Mouse (Mus musculus): ENCODE results near the gene Kif15. TPM values are rescaled to one million over a fixed set of nuclear protein-coding genes. Genes with fewer than 3 reads are reported as not detected.

Gene Kif15
- total RNA-seq, 1 experiment from 2014 or later = 8.7 TPM

DNA sequence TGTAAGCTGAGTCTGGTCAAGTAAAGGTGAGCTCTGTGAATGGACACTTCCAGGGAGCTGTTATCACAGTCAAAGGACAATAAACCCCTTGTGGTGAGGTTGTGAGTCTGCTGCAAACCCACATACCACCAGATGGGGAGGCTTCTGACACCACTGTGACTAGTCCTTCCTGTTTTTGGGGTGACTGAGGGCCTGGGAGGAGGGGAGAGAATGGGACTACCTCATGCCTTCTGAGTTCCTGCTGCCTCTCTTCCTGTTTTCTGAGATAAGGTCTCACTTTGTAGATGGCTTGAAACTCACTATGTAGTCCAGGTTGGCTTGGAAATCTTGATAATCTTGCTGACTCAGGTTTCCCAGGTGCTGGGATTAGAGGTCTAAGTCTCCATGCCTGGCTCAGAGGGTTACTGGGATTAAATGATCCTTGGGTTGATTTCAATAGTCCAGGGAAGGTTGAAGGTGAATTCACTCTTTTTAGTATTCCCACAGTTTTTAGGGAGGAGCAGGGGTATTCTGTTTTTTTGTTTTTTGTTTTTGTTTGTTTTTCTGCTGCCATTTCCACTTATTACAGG, 108.0 kb downstream of the Kif15 start:
- peak; percentile 95 for ATAC-seq (replicated peaks; ENCODE audit: insufficient number of reproducible peaks, low FRiP score, low TSS enrichment, poor library complexity, severe bottlenecking)

DNA sequence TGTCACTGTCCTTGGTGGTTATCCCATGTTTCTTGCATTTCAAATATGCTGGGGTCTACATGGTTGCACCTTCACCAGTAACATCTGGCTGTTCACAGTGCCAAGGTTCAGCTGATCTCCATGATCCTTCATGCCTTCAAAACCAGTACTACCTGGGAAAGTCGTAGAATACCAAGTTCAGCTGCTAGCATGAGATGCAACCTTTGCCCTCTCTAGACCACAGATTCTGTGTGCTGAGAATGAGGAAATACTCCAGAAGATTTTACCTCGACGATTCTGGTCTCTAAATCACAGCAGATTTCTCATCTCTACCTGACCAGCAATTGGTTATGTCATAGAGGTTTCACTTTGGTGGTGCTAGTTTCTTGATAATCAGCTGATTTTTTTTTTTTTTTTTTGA, 109.3 kb downstream of the Kif15 start:
- no peak for ATAC-seq (replicated peaks; ENCODE audit: insufficient number of reproducible peaks, low FRiP score, low TSS enrichment, poor library complexity, severe bottlenecking)

Other genes with a start within 250 kb of the Kif15 start
- gene Topaz1, start 203.7 kb upstream of the Kif15 start, total RNA-seq (2017) = not detected in 3 replicates
- 6.7 to 12.6 TPM (median 7.8 TPM) in 3 replicates for gene Tcaim, start 145.5 kb upstream of the Kif15 start, total RNA-seq (2017)
- gene Gm35549, start 107.0 kb upstream of the Kif15 start, total RNA-seq (2017) = not detected in 3 replicates
- gene Zfp445, start 85.0 kb upstream of the Kif15 start, total RNA-seq (2017) = 75.8 to 125 TPM (median 95.0 TPM) in 3 replicates
- 3.0 to 13.1 TPM (median 4.2 TPM) in 3 replicates for gene Zkscan7, start 65.4 kb upstream of the Kif15 start, total RNA-seq (2017)
- gene Zfp105, start 28.0 kb upstream of the Kif15 start, total RNA-seq (2017) = 2.0 to 2.2 TPM (median 2.0 TPM) in 3 replicates
- 31.8 to 48.4 TPM (median 37.1 TPM) in 3 replicates for gene 1110059G10Rik, start within 50 bp of the Kif15 start, total RNA-seq (2017)
- 3.2 to 5.0 TPM (median 3.9 TPM) in 3 replicates for gene Tmem42, start 70.3 kb downstream of the Kif15 start, total RNA-seq (2017)
- gene Tgm4, start 83.7 kb downstream of the Kif15 start, total RNA-seq (2017) = 0.97 to 1.4 TPM in 2 of 3 replicates, not detected in the other
- 24.3 to 35.1 TPM (median 30.6 TPM) in 3 replicates for gene Zdhhc3, start 162.2 kb downstream of the Kif15 start, total RNA-seq (2017)
- 36.2 to 49.5 TPM (median 42.3 TPM) in 3 replicates for gene Exosc7, start 162.2 kb downstream of the Kif15 start, total RNA-seq (2017)
- gene Clec3b, start 199.9 kb downstream of the Kif15 start, total RNA-seq (2017) = not detected in 3 replicates

Measured in monocyte, adult 5-6 weeks (primary cell).